Mouse (Mus musculus) kidney, adult 2 months (tissue): ENCODE results near the gene Ablim1.

Experiments used
- CTCF ChIP-seq: fragments of 200-500 bp; conservative IDR thresholded peaks from 2 replicates; pipeline ENCODE4 v1.5.1; 2011; ENCODE audit warnings: low read depth, mild to moderate bottlenecking, control low read depth, low read length, moderate library complexity, mixed read lengths; ENCODE audit not compliant: insufficient read depth, insufficient read length
- POLR2A ChIP-seq: fragments of 200-500 bp; IDR thresholded peaks from one replicate; pipeline ENCODE4 v1.6.1; 2011; ENCODE audit warnings: low read depth, low read length, control low read depth

DNA sequence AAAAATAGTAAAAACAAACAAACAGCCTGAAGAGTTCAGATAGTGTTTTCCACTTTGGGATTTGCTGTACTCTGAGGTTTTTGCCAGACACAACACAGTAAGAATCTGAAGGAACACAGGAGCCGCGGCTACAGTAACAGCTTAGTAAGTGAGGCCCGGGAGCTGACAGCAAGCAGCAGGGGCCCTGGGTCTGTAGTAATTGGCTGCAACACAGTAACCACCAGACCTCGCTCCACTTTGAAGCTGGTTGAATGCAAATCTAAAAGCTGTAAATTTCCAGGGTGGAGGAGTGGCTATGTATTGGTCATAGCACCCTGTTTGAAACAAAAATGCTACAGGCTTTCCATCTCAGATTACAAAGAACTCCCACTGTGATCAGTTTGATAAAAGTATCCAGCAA is 252.0 kb downstream of the Ablim1 start:
- TF ChIP-seq POLR2A (no peak), CTCF (no peak)
